8 mouse cellular contexts compared by ENCODE assay signal in the genomic region with DNA sequence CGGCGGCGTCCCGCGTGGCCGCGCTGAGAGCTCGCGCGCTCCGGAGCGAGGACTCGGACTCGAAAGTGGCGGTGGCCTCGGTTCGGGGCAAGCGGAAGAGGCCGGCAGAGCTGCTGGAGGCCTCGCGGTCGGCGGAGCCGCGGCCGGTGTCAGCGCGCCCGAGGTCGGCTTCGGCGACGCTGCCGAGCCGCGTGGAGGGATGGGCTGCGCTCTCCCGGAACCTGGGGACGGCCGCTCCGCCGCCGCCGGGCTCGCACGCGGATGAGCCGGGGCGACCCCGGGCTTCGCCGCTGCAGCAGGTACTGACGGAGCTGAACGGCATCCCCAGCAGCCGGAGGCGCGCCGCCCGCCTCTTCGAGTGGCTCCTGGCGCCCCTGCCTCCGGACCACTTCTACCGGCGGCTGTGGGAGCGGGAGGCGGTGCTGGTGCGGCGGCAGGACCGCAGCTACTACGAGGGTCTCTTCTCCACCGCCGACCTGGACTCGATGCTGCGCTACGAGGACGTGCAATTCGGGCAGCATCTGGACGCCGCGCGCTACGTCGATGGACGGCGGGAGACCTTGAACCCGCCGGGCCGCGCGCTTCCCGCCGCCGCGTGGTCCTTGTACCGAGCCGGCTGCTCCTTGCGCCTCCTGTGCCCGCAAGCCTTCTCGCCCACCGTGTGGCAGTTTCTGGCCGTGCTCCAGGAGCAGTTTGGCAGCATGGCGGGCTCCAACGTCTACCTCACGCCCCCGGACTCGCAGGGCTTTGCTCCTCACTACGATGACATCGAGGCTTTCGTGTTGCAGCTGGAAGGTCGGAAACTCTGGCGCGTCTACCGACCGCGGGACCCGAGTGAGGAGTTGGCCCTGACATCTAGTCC. TPM values are rescaled to one million over a fixed set of nuclear protein-coding genes. Genes with fewer than 3 reads are reported as not detected.
DNase-seq lines count a peak whose midpoint lies in the region; ATAC-seq and TF ChIP-seq lines count a peak whose summit lies in the region.

No protein-coding gene starts in this region.

- H3K4me1 ChIP-seq in ES-E14 (ENCODE audit: control insufficient read depth in 2 of 2, insufficient read depth in 2 of 2, low read length in 2 of 2, poor library complexity in 1 of 2): peaks cover 0 to 13% of the 10 kb centered on the region in 2 experiments; a peak in 2 of 4 replicates
- peaks cover 13% of the 10 kb centered on the region for H3K4me1 ChIP-seq in embryonic facial prominence, embryonic 14.5 days (ENCODE audit: control insufficient read depth, insufficient read depth, low read length)
- peaks cover 27% of the 10 kb centered on the region for H3K4me1 ChIP-seq in heart, embryonic 16.5 days (ENCODE audit: control insufficient read depth, insufficient read depth, low read length)

- no peaks in the 10 kb centered on the region for H3K27me3 ChIP-seq in embryonic facial prominence, embryonic 14.5 days (replicated peaks; ENCODE audit: control insufficient read depth, insufficient read depth, low read length)
- no peaks in the 10 kb centered on the region for H3K27me3 ChIP-seq in heart, embryonic 16.5 days (ENCODE audit: control insufficient read depth, insufficient read depth, low read length)

- peak overlapping the region; percentile 77 to 96 for H3K4me3 ChIP-seq in ES-E14 (ENCODE audit: insufficient read depth in 1 of 2, low read depth in 1 of 2, low read length in 2 of 2, poor library complexity in 1 of 2, severe bottlenecking in 1 of 2)
- H3K4me3 ChIP-seq in embryonic facial prominence, embryonic 14.5 days (ENCODE audit: low read depth, low read length): peak overlapping the region; percentile 78
- H3K4me3 ChIP-seq in heart, embryonic 16.5 days (ENCODE audit: low read length): peak overlapping the region; percentile 93

- DNase-seq in ES-E14 (ENCODE audit: low read depth, low spot score): no peak
- DNase-seq in adrenal gland, postnatal 36 days: peak; percentile 54 to 56
- no peak for DNase-seq in embryonic facial prominence, embryonic 14.5 days (ENCODE audit: low spot score)
- DNase-seq in layer of hippocampus, adult 8-10 months (ENCODE audit: low spot score in 2 of 2): peak; percentile 42 to 54
- DNase-seq in lung, postnatal 10 days: peak; percentile 52
- peak; percentile 70 for DNase-seq in retina, postnatal 1 day

- 1% methylated on average over 26 of the region's 116 CpGs for WGBS in embryonic facial prominence, embryonic 14.5 days
- WGBS in heart, embryonic 16.5 days: under 1% methylated on average over 108 of the region's 116 CpGs

- peak overlapping the region; percentile 94 for H3K4me2 ChIP-seq in embryonic facial prominence, embryonic 14.5 days (ENCODE audit: low read depth, low read length)
- peak overlapping the region; percentile 99 for H3K4me2 ChIP-seq in heart, embryonic 16.5 days (ENCODE audit: low read depth, low read length)

- peaks cover 14% of the 10 kb centered on the region for H3K36me3 ChIP-seq in ES-E14 (ENCODE audit: control insufficient read depth, insufficient read depth, low read length, poor library complexity, severe bottlenecking)
- H3K36me3 ChIP-seq in embryonic facial prominence, embryonic 14.5 days (ENCODE audit: control insufficient read depth, insufficient read depth, low read length): peaks cover 21% of the 10 kb centered on the region
- peaks cover 7% of the 10 kb centered on the region; the same call in 1 of the 2 replicates for H3K36me3 ChIP-seq in heart, embryonic 16.5 days (ENCODE audit: control insufficient read depth, insufficient read depth)

- in situ Hi-C loops in ES-E14 (cut with MboI; ENCODE audit: low sequenced_read_pairs in 2 of 2, unreplicated experiment in 2 of 2): no loop called here

- peak overlapping the region; percentile 95 for H3K9ac ChIP-seq in ES-E14 (ENCODE audit: insufficient read depth, low read depth, low read length, poor library complexity, severe bottlenecking)
- peak overlapping the region; percentile 82 for H3K9ac ChIP-seq in embryonic facial prominence, embryonic 14.5 days (ENCODE audit: low read depth, low read length)
- peak overlapping the region; percentile 91 for H3K9ac ChIP-seq in heart, embryonic 16.5 days (ENCODE audit: low read length)

- H3K9me3 ChIP-seq in ES-E14 (ENCODE audit: control insufficient read depth, insufficient read depth, low read depth, low read length): no peaks in the 10 kb centered on the region
- H3K9me3 ChIP-seq in embryonic facial prominence, embryonic 14.5 days (ENCODE audit: control insufficient read depth, low read length): peaks cover 3% of the 10 kb centered on the region; the same call in 1 of the 2 replicates
- H3K9me3 ChIP-seq in heart, embryonic 16.5 days (replicated peaks; ENCODE audit: control insufficient read depth, low read length): no peaks in the 10 kb centered on the region; the same call in 1 of the 2 replicates

- peak; percentile 63 for ATAC-seq in embryonic facial prominence, embryonic 14.5 days (ENCODE audit: low read depth)
- ATAC-seq in heart, embryonic 16.5 days (replicated peaks; ENCODE audit: extremely low read depth, insufficient read depth, low FRiP score): peak; percentile 45
- ATAC-seq in monocyte, adult 5-6 weeks (replicated peaks; ENCODE audit: insufficient number of reproducible peaks, low FRiP score, low TSS enrichment, poor library complexity, severe bottlenecking): no peak; the same call in 1 of the 2 replicates

- H3K27ac ChIP-seq in ES-E14 (ENCODE audit: insufficient read depth, low read depth, low read length, poor library complexity, severe bottlenecking): no peak overlapping the region
- H3K27ac ChIP-seq in embryonic facial prominence, embryonic 14.5 days (replicated peaks; ENCODE audit: low read depth, low read length): peak overlapping the region; percentile 80
- peak overlapping the region; percentile 84 for H3K27ac ChIP-seq in heart, embryonic 16.5 days (ENCODE audit: low read length)

TF ChIP-seq in ES-E14, 5 proteins besides CTCF, POLR2A, EP300 and RAD21:
- TF ChIP-seq HCFC1 (IDR thresholded peaks at IDR 0.05; ENCODE audit: borderline replicate concordance, insufficient read depth, low read length) (peak; percentile 24; the same call in 1 of the 2 replicates), CHD2 (IDR thresholded peaks at IDR 0.05; ENCODE audit: low read depth, low read length) (no peak)

RNA-seq across cellular contexts. Expression of a gene that starts 0.7 kb away (rescaled TPM):
- total RNA-seq in ES-E14 (2012; rRNA removed): 22.6 and 24.9 TPM in 2 replicates
- 10 to 100 TPM; 15.4 to 17.3 TPM for total RNA-seq in adrenal gland, postnatal 36 days (2021)
- polyA plus RNA-seq in embryonic facial prominence, embryonic 14.5 days (2014; fragmentation: Nextera tagmentation; extraction: Ambion mirVana): 11.8 and 13.0 TPM in 2 replicates
- polyA plus RNA-seq in heart, embryonic 16.5 days (2015; fragmentation: Nextera tagmentation; extraction: Ambion mirVana): 7.9 TPM in 2 replicates
- total RNA-seq in layer of hippocampus, adult 8-10 months (2022): 10 to 100 TPM; 13.9 to 17.7 (median 15.1) TPM
- 5.4 to 10.9 TPM (median 7.5 TPM) in 3 replicates for total RNA-seq in monocyte, adult 5-6 weeks (2017)

RNA-seq across cellular contexts. Expression of a gene that starts 29.3 kb away (rescaled TPM):
- total RNA-seq in ES-E14 (2012; rRNA removed): 17.2 and 18.2 TPM in 2 replicates
- 10 to 100 TPM; 46.2 to 49.9 TPM for total RNA-seq in adrenal gland, postnatal 36 days (2021)
- polyA plus RNA-seq in embryonic facial prominence, embryonic 14.5 days (2014; fragmentation: Nextera tagmentation; extraction: Ambion mirVana): 29.9 and 33.1 TPM in 2 replicates
- 30.4 and 30.6 TPM in 2 replicates for polyA plus RNA-seq in heart, embryonic 16.5 days (2015; fragmentation: Nextera tagmentation; extraction: Ambion mirVana)
- 10 to 100 TPM; 37.5 to 52.2 (median 41.4) TPM for total RNA-seq in layer of hippocampus, adult 8-10 months (2022)
- 21.1 to 36.1 TPM (median 30.5 TPM) in 3 replicates for total RNA-seq in monocyte, adult 5-6 weeks (2017)

RNA-seq across cellular contexts. Expression of a gene that starts 33.6 kb away (rescaled TPM):
- total RNA-seq in ES-E14 (2012; rRNA removed): not detected in 2 replicates
- not detected for total RNA-seq in adrenal gland, postnatal 36 days (2021)
- not detected in 2 replicates for polyA plus RNA-seq in embryonic facial prominence, embryonic 14.5 days (2014; fragmentation: Nextera tagmentation; extraction: Ambion mirVana)
- not detected in 2 replicates for polyA plus RNA-seq in heart, embryonic 16.5 days (2015; fragmentation: Nextera tagmentation; extraction: Ambion mirVana)
- total RNA-seq in layer of hippocampus, adult 8-10 months (2022): under 1 TPM in 2 of 4 experiments, not detected in 2; 0.11 to 0.14 TPM
- not detected in 3 replicates for total RNA-seq in monocyte, adult 5-6 weeks (2017)

RNA-seq across cellular contexts. Expression of a gene that starts 36.6 kb away (rescaled TPM):
- 3.7 and 4.1 TPM in 2 replicates for total RNA-seq in ES-E14 (2012; rRNA removed)
- total RNA-seq in adrenal gland, postnatal 36 days (2021): 10 to 100 TPM; 22.0 to 26.7 TPM
- polyA plus RNA-seq in embryonic facial prominence, embryonic 14.5 days (2014; fragmentation: Nextera tagmentation; extraction: Ambion mirVana): 9.8 and 14.5 TPM in 2 replicates
- polyA plus RNA-seq in heart, embryonic 16.5 days (2015; fragmentation: Nextera tagmentation; extraction: Ambion mirVana): 75.6 and 85.0 TPM in 2 replicates
- 10 to 100 TPM; 13.3 to 15.7 (median 14.6) TPM for total RNA-seq in layer of hippocampus, adult 8-10 months (2022)
- total RNA-seq in monocyte, adult 5-6 weeks (2017): 15.4 to 18.4 TPM (median 16.3 TPM) in 3 replicates

RNA-seq across cellular contexts. Expression of a gene that starts 58.2 kb away (rescaled TPM):
- total RNA-seq in ES-E14 (2012; rRNA removed): 10.2 and 19.3 TPM in 2 replicates
- 10 to 100 TPM in 1 of 2 experiments, 1 to 10 TPM in 1; 5.0 to 22.7 TPM for total RNA-seq in adrenal gland, postnatal 36 days (2021)
- 40.2 and 41.4 TPM in 2 replicates for polyA plus RNA-seq in embryonic facial prominence, embryonic 14.5 days (2014; fragmentation: Nextera tagmentation; extraction: Ambion mirVana)
- 31.0 and 34.0 TPM in 2 replicates for polyA plus RNA-seq in heart, embryonic 16.5 days (2015; fragmentation: Nextera tagmentation; extraction: Ambion mirVana)
- 10 to 100 TPM; 21.5 to 25.1 (median 24.2) TPM for total RNA-seq in layer of hippocampus, adult 8-10 months (2022)
- total RNA-seq in monocyte, adult 5-6 weeks (2017): not detected in 3 replicates

Comparison
In these comparisons a context has a peak if more than half of its experiments do, and no peak if none do; other contexts are left out.
1. DNase-seq: peak in adrenal gland, postnatal 36 days (2 of 2), layer of hippocampus, adult 8-10 months (2 of 2), lung, postnatal 10 days (single experiment) and retina, postnatal 1 day (single experiment); none in ES-E14 (single experiment) and embryonic facial prominence, embryonic 14.5 days (single experiment).
2. Peak in every context shown above with its lines, with median percentiles within 50 percentile points of each other: H3K4me3 ChIP-seq and H3K9ac ChIP-seq.